Mouse (Mus musculus): Measurements from ENCODE around the gene Itpr3.

Gene Itpr3

GRCm38 (mm10) chr17:27144152-27144551 is 87.0 kb downstream of the Itpr3 start:
- DNase-seq (ENCODE audit: low spot score) = no peak

DNA sequence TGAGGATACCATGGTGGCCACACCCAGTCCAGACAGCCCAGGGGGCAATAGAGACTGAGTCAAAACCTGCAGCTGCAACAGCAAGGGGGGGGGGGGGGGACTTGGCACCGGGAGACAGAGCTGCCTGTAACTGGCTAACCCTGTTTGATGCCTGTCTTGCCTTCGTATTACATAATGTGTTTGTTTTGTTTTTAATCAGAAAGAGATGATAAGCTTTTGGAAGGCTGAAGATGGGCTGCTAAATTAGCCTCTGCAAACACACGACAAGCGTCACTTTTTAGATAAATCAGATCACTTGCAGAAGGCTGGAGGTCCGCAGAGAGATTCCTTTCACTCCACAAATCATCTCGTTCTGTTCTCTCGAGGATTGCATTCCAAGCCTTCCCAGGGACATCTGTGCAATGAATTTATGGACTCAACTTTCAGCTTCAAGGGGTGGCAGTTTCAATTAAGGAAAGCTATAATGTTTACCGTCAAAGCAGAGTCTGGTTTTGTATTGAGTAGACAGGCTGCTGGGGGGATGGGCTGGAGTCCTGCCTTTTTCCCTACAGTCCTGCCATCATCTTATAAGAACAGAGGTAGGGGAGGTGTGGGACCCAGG is 89.3 kb downstream of the Itpr3 start:
- no peak for DNase-seq (ENCODE audit: low spot score)

DNA sequence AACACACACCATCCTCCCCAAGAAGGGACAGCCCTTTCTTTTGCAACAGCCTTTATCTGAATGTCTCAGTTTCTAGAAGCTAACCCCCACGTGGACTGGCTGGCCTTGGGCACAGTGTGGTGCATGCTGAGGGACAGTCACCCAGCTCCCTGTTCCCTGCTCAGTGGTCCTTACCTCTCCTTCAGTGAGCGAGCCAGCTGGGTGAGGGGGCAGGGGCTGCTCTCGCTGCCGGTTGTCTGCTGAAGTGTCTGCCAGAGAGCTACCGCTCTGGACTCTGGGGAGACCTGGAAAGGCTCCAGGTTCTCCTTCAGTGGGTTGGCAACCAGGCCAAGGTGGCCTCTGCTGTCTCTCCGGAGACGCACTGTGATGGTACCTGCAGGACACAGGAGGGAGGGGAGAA is 93.8 kb downstream of the Itpr3 start:
- DNase-seq (ENCODE audit: low spot score) = no peak

DNA sequence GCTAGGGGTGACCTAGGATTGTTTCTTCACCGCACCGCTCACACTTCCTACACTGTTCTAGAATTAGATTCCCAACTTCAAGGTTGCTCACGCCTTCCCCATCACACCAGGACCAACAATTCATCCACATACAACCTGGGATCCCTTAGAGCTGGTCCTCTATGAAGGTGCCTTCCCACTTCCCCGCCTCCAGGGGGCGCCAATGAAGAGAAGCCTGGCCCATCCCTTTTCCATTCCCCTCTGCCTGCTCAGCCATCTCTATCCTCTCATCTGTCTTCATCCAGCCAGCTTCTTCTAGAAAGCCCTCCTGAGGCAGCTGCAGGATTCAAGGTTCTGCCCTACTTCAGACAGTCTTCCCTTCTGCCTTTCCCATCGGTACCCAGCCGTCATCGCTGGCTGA is 94.3 kb downstream of the Itpr3 start:
- DNase-seq (ENCODE audit: low spot score) = no peak

- DNase-seq (ENCODE audit: low spot score) = no peak
These were observed 96.0 kb downstream of the Itpr3 start for GRCm38 (mm10) chr17:27152976-27153723.

GRCm38 (mm10) chr17:27153773-27154193 is 96.7 kb downstream of the Itpr3 start:
- DNase-seq (ENCODE audit: low spot score) = no peak

DNA sequence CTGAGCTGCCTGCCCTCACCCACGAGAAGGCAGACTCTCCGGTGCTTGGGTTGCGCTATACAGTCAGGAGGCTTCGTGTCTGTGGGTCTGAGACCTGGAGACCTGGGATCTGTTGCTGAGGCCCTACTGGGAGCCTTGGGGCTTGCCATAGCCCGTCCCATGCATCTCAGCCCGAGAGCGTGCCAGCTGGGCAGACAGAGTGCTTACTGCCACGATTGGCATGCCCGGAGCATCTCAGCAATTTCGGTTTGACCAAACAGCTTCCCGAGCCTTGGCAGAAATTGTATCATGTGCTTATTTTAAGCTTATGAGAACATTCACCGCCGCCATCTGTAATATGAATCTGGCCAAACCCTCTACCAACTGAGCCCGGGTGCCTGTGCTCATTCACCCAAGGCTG is 97.2 kb downstream of the Itpr3 start:
- no peak for DNase-seq (ENCODE audit: low spot score)

- DNase-seq (ENCODE audit: low spot score) = no peak
These were observed 97.8 kb downstream of the Itpr3 start for GRCm38 (mm10) chr17:27154881-27155280.

DNA sequence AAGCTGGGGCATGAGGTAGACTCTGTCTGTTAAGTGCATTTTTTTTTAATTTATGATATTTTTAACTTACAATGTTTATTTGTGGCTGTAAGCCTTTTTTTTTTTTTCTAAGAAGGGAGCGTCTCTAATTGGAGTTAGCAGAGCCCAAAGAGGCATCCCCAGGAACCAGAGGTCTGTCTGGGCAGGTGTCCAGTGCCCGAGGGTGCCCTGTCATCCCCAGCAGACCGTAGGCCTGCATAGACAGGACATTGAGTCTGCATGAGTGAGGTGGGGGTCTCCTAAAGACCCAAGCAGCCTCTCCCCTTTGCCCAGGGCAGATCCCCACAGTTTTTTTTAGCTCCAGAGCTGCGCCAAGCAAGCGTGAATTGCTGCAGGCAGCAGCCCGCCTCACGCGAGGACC is 98.6 kb downstream of the Itpr3 start:
- DNase-seq (ENCODE audit: low spot score) = no peak

GRCm38 (mm10) chr17:27158439-27158838 is 101.3 kb downstream of the Itpr3 start:
- no peak for DNase-seq (ENCODE audit: low spot score)

DNA sequence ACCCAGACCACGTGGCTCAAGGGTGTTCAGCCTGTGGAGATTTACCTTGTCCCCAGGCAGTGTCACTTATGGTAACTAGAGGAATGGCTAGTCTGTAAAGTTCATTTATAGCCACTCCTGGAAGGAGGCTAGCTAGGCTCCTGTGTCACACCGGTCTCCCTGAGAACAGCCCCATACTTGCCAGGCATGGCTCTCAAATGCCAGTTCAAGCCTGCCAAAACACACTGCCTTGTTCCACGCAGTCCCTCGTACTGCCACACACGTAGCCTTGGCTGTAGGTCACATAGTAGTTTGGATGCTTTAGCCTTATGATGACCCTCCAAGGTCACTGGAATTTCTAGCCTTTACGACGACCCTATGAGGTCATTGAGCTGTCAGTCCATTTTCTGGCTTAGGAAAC is 102.1 kb downstream of the Itpr3 start:
- DNase-seq (ENCODE audit: low spot score) = no peak

GRCm38 (mm10) chr17:27160905-27161304 is 103.8 kb downstream of the Itpr3 start:
- DNase-seq (ENCODE audit: low spot score) = no peak

GRCm38 (mm10) chr17:27165054-27165773 is 108.1 kb downstream of the Itpr3 start:
- peak; percentile 58 for DNase-seq (ENCODE audit: low spot score)

DNA sequence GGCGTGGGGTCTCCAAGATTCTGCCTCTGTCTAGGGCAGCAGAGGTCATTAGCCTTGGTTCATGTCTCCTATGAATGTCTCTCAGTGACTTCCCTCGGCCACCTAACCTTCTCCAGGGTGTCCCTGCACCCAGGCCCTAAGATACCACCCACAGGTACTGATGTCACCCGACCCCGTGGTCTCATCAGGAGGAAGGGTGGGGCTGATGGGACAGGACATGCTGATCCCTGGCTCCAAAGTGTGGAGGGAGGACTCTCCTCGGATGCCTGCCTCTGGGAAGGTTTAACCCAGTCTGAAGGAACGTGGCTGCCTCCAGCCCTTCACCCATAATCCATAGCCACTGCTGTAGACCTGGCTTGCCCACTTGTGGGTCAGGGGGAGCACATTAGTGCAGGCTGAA is 109.8 kb downstream of the Itpr3 start:
- no peak for DNase-seq (ENCODE audit: low spot score)

DNA sequence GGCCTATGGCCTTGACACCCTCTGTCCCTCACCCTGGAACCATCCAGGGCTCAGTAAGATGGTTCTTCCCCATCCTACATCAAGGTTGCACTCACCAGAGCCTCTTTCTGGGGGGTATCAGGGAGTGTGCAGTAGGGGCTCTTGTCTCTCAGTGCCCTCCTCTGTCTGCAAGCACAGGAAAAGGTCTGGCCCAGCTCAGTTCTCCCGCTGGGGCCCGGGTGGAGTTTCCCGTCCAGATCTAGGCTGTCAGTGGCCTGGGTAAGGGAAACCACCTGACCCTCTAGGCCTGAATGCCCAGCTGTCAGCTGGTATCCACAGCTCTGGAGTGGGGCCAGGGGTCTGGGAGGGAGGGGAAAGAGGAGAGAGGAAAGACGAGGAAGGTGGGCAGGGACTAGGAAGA is 110.4 kb downstream of the Itpr3 start, which contains the start of gene Ip6k3:
Gene Ip6k3 (minus strand): TSS at position 251 of the 400 bp plus-strand sequence.
- DNase-seq (ENCODE audit: low spot score) = no peak

- DNase-seq (ENCODE audit: low spot score) = no peak
These were observed 111.5 kb downstream of the Itpr3 start for GRCm38 (mm10) chr17:27168569-27168968.

GRCm38 (mm10) chr17:27169952-27170695 is 113.0 kb downstream of the Itpr3 start:
- no peak for DNase-seq (ENCODE audit: low spot score)

DNA sequence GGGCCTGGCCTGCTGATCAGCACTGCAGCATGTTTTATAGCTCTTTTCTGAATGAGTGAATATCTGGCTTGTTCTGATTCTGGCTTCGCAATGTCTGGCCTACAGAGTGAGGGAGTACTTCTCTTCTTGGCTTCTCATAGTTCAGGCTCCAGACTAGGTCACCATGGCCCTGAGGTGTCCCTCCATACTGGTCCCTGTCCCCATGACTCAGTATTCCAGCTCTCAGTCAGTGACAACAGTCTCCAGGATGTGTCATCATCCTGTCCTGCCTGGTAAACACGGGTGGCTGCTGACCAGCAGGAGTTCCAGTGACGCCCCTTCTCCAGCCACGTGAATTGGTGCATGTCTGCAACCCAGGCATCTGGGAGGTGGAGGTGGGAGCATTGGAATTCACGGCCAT is 114.0 kb downstream of the Itpr3 start:
- no peak for DNase-seq (ENCODE audit: low spot score)
